Mouse (Mus musculus): Measurements from ENCODE around the gene Ankrd23. TPM values are rescaled to one million over a fixed set of nuclear protein-coding genes. Genes with fewer than 3 reads are reported as not detected.

The Ankrd23 gene
- polyA plus RNA-seq, 1 experiment from 2014 or later, result 15.3 TPM

DNA sequence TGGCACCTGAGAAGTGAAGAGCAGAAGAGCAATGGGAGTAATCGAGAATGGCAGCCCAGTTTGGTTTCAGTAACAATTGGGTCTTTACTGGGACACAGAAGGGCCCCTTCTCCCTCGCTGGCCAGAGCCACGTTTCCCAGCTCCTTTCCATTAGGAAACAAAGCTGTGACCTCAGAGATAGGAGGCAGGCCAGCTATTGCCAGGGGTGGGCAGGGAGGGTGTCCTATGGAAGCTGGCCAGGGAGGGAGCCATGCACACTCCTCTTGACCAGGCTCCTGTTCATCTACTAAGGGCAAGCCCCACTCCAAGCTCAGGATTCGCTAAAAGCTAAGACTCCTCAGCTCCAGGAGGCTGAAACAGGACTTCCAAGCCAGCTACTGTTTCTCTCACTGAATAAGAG, 22.6 kb upstream of the Ankrd23 start:
- H3K4me1 ChIP-seq, result peaks cover 78% of the 10 kb centered on the region

DNA sequence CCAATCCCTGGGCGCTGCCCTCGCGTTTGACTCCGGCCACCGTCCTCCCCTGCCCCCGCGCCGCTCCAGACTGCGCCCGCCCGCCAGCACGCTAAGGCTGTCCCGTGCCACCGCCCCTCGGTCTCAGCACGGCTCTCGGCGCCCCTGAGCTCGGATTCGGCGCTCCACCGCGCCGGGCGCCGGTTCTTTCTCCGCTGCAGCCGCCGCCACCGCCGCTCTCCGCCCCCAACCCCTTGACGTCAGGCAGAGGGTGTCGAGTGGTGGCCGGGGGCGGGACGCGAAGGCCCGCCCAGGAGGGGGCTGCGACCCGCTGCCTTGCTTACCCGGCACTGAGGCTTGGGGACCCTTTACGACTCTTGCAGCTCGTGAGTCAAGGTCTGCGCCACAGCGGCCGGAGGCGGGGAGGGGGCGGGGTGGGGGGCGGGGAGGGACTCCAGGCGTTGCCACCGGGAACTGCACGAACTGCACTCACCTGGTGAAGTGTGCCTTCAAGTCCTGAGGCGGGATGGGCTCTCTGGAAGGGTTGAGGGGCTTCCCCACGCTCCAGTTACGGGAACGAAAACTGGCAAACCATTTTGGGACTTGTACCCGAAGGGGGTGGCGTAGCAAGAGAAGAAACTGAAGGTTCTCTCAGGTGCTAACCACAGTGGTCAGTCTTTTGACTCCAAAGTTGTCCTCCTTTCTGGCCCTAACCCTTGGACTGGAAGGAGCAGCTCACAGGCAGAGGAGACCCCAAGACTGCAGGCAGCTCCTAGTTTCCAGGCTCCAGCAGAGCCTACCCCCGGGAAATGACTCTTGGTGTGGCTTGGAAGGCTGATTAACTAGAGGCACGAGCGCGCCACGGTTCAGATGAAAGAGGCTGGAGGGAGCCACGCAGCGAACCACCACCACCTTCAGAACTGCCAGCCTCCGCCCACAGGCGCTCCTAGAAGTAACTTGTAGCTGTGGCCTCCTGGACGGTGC, 21.6 kb upstream of the Ankrd23 start, which contains the start of gene Sema4c:
Gene Sema4c (minus strand): TSS at position 319 of the 963 bp plus-strand sequence.
- Histone ChIP-seq H3K27me3 (ENCODE audit: poor library complexity, severe bottlenecking) (peaks cover 14% of the 10 kb centered on the region), H3K36me3 (replicated peaks) (peaks cover 26% of the 10 kb centered on the region), H3K27ac (peak within 1 kb of the TSS; percentile 98), H3K9me3 (no peaks in the 10 kb centered on the region), H3K4me1 (peaks cover 79% of the 10 kb centered on the region), H3K4me3 (peak within 1 kb of the TSS; percentile 94)
- peak; percentile 82 for DNase-seq (ENCODE audit: extremely low spot score, low spot score)
- 1% methylated on average over 69 of the region's 69 CpGs for WGBS

More for the DNA sequence above, 22.6 kb upstream of the Ankrd23 start:
- 2% methylated on average over 4 of the region's 4 CpGs for WGBS
- H3K9me3 ChIP-seq, result no peaks in the 10 kb centered on the region
- H3K27ac ChIP-seq, result peak overlapping the region; percentile 98
- no peak for DNase-seq (ENCODE audit: extremely low spot score, low spot score)
- peaks cover 16% of the 10 kb centered on the region for H3K36me3 ChIP-seq (replicated peaks)
- H3K27me3 ChIP-seq (ENCODE audit: poor library complexity, severe bottlenecking), result peaks cover 14% of the 10 kb centered on the region
- H3K4me3 ChIP-seq, result peak overlapping the region; percentile 94

DNA sequence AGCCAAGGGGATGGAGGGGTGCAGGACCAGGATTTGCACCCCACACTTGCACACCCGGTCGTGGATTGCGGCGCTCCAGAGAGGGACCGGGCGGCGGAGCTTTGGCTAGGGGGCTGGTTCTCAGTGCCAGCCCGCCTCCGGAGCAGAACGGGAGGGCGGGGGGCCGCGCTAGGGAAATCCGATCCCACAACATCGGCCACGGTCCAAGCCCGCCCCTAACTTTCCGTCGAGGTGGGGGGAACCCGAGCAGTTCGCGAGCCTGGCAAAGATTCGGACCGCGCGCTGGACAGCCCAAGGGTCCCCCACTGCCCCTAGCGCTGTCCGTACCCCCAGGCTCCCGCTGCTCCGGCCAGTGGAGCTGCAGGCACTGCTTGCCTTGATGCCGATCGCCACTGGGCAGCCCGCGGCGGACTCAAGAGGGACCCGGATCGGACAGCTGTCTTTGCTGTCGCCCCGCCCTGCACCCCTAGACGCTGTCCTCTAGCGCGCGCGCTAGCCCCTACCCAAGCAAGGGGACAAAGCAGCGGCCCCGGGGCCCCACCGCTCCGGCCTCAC, 20.9 kb upstream of the Ankrd23 start:
- peaks cover 14% of the 10 kb centered on the region for H3K27me3 ChIP-seq (ENCODE audit: poor library complexity, severe bottlenecking)
- 0% methylated on average over 48 of the region's 48 CpGs for WGBS
- peak overlapping the region; percentile 94 for H3K4me3 ChIP-seq
- peak; percentile 79 for DNase-seq (ENCODE audit: extremely low spot score, low spot score)
- H3K4me1 ChIP-seq, result peaks cover 73% of the 10 kb centered on the region
- H3K27ac ChIP-seq, result peak overlapping the region; percentile 98
- no peaks in the 10 kb centered on the region for H3K9me3 ChIP-seq
- H3K36me3 ChIP-seq (replicated peaks), result peaks cover 34% of the 10 kb centered on the region

DNA sequence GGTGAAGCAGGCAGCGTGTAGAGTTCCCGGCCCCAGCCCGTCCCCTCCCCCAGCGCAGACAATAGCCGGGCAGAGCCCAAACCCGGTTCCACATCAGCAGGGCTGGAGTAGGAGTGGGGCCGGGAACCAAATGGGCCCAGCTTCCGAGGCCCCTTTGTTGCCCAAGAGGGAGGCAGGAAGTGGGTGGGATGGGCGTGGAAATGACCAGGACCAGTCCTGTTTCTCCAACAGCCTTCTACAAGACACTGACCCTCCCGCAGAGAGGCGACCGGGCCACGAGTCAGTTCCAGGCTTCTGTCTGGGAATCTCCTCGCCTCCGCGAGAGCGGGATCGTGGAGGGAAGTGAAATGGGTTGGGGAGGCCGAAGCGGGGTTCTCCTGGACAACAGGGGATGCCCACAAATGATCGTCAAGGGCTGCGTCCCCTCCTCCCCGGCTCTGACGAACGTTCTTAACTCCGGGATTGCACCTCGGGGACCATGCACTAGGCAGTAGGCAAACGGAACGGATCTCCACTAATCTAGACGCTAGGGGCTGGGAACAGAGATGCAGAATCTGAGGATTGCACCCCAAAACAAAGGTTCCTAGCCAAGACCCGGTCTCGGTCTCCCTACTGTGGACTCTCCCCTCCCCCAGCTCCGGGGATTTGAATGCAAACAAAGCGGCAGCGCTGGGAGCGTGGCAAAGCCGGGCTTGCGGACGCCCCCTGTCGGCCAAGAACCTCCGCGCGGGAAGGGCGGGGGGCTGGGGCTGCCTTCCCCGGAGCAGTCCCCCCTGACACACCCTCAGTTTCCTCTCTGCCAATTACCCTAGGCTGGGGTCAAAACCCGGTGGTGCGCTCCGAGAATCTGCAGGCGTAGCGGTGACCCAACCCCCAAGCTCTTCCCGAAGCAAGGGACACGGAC, 20.1 kb upstream of the Ankrd23 start:
- H3K9me3 ChIP-seq, result no peaks in the 10 kb centered on the region
- H3K36me3 ChIP-seq (replicated peaks), result peaks cover 41% of the 10 kb centered on the region
- H3K27me3 ChIP-seq (ENCODE audit: poor library complexity, severe bottlenecking), result peaks cover 14% of the 10 kb centered on the region
- H3K4me1 ChIP-seq, result peaks cover 66% of the 10 kb centered on the region
- under 1% methylated on average over 52 of the region's 52 CpGs for WGBS
- H3K27ac ChIP-seq, result peak overlapping the region; percentile 98
- H3K4me3 ChIP-seq, result peak overlapping the region; percentile 94
- peak; percentile 95 for DNase-seq (ENCODE audit: extremely low spot score, low spot score)

DNA sequence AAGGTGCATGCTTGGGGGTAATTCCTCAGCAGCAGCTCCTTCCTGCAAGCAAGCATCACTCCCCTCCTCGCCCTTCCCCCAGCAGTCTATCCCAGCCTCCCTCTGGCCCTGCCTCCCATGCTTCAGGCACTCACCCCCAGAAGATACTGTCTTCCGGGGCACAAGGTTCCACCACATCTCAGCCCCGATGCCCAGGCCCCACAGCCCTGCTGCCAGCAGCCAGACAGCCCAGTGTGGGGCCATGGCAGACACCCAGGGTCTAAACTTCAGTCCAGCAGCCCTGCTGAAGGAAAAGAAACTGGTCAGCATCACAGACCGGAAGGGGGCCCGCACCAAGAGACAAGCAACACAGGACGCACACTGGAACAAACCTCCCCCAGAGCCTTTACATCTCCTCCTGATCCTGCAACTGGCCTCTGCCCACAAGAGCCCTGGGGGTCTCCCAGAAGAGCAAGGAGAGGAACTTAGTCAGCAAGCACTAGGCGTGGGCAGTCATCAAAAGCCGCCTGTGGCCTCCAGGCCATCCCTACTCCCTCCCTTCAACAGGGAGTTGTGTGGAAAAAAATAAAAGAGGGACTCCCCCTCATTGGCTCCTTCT, 19.2 kb upstream of the Ankrd23 start:
- Histone ChIP-seq H3K9me3 (no peaks in the 10 kb centered on the region), H3K4me3 (peak overlapping the region; percentile 94), H3K27ac (peak overlapping the region; percentile 98), H3K27me3 (ENCODE audit: poor library complexity, severe bottlenecking) (peaks cover 14% of the 10 kb centered on the region), H3K36me3 (replicated peaks) (peaks cover 50% of the 10 kb centered on the region), H3K4me1 (peaks cover 57% of the 10 kb centered on the region)
- no peak for DNase-seq (ENCODE audit: extremely low spot score, low spot score)
- WGBS, result 12% methylated on average over 8 of the region's 8 CpGs

DNA sequence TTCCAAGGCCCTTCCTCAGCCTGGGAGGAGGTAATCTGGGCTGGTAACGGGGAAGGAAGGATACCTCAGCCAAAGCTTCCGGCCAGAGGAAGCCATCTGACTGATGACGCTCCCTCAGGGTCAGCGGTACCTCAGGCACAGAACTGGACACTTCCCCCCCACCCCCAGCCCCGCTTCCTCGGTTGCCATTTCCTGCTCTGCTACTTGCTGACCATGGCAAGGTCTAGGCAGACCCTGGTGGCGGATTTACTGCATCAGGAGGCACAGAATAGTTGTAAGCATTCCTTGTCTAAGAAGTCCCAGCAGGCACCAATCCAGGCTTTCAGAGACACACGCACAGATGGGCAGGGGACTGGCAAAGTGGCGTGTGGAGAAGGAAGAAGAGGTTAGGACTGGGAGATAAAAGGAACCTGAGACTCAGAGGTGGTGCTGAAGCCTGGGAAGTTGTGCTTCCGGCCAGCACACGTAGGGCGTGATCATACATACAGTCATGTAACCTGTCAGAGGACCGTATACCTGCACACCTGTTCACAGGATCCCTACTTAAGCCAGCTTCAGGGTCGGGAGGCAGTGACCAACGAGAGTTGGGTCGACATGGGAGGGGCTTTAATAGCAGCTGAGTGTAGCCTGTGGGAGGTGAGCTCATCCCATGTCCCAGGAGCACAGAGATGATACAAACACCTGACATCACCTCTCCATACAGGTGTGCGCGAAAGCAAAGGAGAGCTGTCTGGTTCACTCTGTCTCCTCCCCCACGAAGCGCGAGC, 18.1 kb upstream of the Ankrd23 start:
- 84% methylated on average over 21 of the region's 21 CpGs for WGBS
- Histone ChIP-seq H3K36me3 (replicated peaks) (peaks cover 61% of the 10 kb centered on the region), H3K4me1 (peaks cover 51% of the 10 kb centered on the region), H3K9me3 (no peaks in the 10 kb centered on the region), H3K27me3 (ENCODE audit: poor library complexity, severe bottlenecking) (peaks cover 11% of the 10 kb centered on the region), H3K4me3 (peak overlapping the region; percentile 94), H3K27ac (peak overlapping the region; percentile 98)
- DNase-seq (ENCODE audit: extremely low spot score, low spot score), result no peak

DNA sequence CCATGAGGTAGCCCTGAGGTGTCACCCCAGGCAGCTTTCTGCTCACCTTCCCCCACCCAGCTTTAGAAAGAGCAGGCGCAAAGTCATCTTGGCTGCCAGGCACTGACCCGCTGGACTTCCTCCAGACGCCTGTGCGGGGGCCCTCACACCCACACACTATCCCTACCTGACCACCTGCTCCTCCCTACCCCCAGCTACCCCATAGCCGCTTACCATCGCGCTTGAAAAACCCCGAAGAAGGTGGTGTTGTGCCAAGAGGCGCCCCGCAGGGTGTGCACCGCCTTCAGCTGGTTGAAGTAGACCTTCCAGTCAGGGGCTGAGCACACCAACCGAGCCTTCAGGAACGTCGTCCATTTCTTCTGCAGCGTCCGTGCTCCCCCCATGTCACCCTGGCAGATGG, 15.8 kb upstream of the Ankrd23 start:
- no peak for DNase-seq (ENCODE audit: extremely low spot score, low spot score)
- Histone ChIP-seq H3K27ac (no peak overlapping the region), H3K27me3 (ENCODE audit: poor library complexity, severe bottlenecking) (no peaks in the 10 kb centered on the region), H3K4me3 (no peak overlapping the region), H3K36me3 (replicated peaks) (peaks cover 80% of the 10 kb centered on the region), H3K4me1 (peaks cover 51% of the 10 kb centered on the region), H3K9me3 (no peaks in the 10 kb centered on the region)
- 92% methylated on average over 16 of the region's 16 CpGs for WGBS

DNA sequence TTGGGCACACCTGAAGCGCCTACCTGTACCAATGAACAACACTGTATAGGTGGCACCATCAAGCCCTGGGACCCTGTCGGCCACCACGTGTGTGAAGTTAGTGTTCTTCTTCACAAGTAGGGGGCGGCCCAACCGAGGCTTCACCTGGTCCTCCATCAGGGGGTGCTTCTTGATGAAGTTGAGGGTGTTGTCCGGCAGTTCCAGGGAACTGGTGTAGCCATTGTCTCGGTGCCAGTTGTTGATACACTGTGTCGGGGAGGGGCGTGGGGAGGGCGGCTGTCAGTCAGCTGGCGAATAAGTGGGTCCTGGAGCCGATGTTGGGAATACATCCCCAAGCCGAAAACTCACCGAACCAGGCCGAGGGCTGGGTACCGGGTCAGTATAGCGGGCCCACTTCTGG, 15.2 kb upstream of the Ankrd23 start:
- no peak for DNase-seq (ENCODE audit: extremely low spot score, low spot score)

DNA sequence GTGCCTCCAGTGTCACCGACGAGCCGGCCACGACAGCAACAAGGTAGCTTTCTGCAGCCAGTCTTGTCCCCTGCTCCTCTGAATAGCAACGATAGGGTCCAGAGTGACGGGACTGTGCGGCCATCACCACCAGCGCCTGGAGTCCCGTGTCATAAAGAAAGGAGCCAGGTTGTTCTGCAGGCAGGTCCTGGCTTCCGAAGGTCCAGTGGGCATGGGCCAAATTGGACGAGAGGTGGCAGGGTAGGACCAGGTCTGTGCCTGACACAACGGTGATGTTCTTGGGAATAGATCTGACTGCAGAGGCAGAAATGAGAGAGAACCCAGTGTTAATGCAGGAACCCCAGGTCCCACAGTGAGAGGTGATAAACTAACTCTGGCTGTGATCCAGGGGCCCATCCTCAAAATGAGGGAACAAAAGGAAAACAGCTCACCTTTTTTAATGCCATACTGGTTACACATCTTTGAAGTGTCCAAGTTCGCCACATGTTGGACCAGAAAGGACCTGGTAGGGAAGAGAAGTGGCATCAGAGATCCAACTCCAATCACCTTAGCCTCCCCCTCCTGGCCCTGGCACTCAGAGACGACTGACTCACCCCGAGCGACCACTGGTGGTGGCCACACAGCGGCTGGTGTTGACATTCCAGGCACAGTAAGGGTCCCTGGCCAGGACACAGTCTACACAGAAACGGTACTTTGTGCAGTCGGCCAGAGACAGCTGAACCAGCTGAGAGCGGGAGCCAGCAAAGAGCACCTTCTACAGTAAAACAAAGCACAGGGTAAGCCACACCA, 13.6 kb upstream of the Ankrd23 start:
- peaks cover 61% of the 10 kb centered on the region for H3K4me1 ChIP-seq
- no peak overlapping the region for H3K4me3 ChIP-seq
- H3K27ac ChIP-seq, result no peak overlapping the region
- H3K9me3 ChIP-seq, result no peaks in the 10 kb centered on the region
- H3K27me3 ChIP-seq (ENCODE audit: poor library complexity, severe bottlenecking), result no peaks in the 10 kb centered on the region
- DNase-seq (ENCODE audit: extremely low spot score, low spot score), result no peak
- WGBS, result 86% methylated on average over 20 of the region's 20 CpGs
- peaks cover 73% of the 10 kb centered on the region for H3K36me3 ChIP-seq (replicated peaks)

More for the DNA sequence above, 15.2 kb upstream of the Ankrd23 start:
- Histone ChIP-seq H3K27me3 (ENCODE audit: poor library complexity, severe bottlenecking) (no peaks in the 10 kb centered on the region), H3K9me3 (no peaks in the 10 kb centered on the region), H3K4me1 (peaks cover 55% of the 10 kb centered on the region), H3K4me3 (no peak overlapping the region), H3K36me3 (replicated peaks) (peaks cover 80% of the 10 kb centered on the region), H3K27ac (no peak overlapping the region)
- WGBS, result 91% methylated on average over 17 of the region's 17 CpGs

DNA sequence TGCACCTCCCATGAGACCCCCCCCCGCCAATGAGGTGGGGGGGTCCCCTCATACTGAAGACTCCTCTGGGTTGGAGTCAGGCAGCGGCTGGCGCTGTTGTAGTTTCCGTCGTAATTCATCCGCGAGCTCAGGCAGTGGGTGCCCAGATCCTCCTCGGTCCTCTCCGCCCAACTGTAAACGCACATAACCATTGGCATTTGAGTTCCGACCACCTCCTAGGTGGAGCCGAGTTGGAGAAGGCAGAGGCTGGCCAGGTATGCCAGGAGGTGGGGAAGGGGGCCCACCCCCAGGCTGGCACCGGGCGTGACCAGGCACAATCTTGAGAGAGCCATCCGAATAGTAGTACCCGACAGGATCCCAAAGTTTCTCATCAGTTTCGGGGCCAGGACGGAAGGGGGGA, 12.8 kb upstream of the Ankrd23 start:
- Histone ChIP-seq H3K9me3 (no peaks in the 10 kb centered on the region), H3K4me3 (no peak overlapping the region)

DNA sequence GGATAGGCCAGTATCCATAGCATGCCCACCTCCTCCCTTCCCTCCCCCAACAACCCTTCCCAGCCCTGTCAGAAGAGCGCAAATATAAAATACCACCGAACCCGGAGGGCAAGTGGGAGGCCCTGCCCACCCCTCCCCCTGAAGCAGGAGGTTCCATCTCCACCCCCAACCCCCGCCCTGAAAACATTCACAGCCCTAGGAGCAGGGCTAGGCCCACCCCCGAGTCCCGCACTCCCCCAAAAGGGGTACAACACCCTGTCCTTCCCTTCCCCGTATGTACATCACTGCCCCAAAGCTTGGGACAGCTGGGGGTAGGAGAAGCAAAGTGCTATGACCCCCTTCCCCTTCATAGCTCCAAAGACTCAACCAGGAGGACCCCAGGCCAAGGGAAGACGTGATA, 12.1 kb upstream of the Ankrd23 start:
- WGBS, result 67% methylated on average over 8 of the region's 8 CpGs
- no peak for DNase-seq (ENCODE audit: extremely low spot score, low spot score)
- Histone ChIP-seq H3K4me3 (no peak overlapping the region), H3K9me3 (no peaks in the 10 kb centered on the region), H3K36me3 (replicated peaks) (peaks cover 58% of the 10 kb centered on the region), H3K27ac (no peak overlapping the region), H3K4me1 (peaks cover 46% of the 10 kb centered on the region), H3K27me3 (ENCODE audit: poor library complexity, severe bottlenecking) (no peaks in the 10 kb centered on the region)

More for the DNA sequence above, 12.8 kb upstream of the Ankrd23 start:
- H3K27me3 ChIP-seq (ENCODE audit: poor library complexity, severe bottlenecking), result no peaks in the 10 kb centered on the region
- WGBS, result 90% methylated on average over 18 of the region's 18 CpGs
- H3K4me1 ChIP-seq, result peaks cover 53% of the 10 kb centered on the region
- DNase-seq (ENCODE audit: extremely low spot score, low spot score), result no peak
- no peak overlapping the region for H3K27ac ChIP-seq
- peaks cover 66% of the 10 kb centered on the region for H3K36me3 ChIP-seq (replicated peaks)

All from forebrain, embryonic 10.5 days (tissue).